Mouse (Mus musculus) urinary bladder, adult 18-20 months (tissue): ENCODE measurements around the gene Gm15114.
"Not testable (repeated sequence)": the region's sequence is repeated elsewhere in the genome, so short reads cannot be mapped to it uniquely, and the experiment has no call there.

Source experiments
- DNase-seq, 2 experiments: peaks; one replicate each; pipeline ENCODE4 v3.0.0; 2022; ENCODE audit warnings: low spot score in 2 of 2, mixed read lengths in 2 of 2

Gm15114 gene

GRCm38 (mm10) chrX:148488649-148489048 is at the start of gene Gm15114:
Gm15114 (plus strand) TSS chrX:148488949.
- not testable (repeated sequence) for DNase-seq
